Mouse (Mus musculus) ES-Bruce4 (cell line): Measurements from ENCODE around the gene Ttc28.

Experiments
- CTCF ChIP-seq: IDR thresholded peaks from one replicate; pipeline ENCODE4 v1.8.1; 2011; ENCODE audit warnings: low read depth, low read length
- EP300 ChIP-seq: IDR thresholded peaks from 2 replicates; pipeline ENCODE4 v1.6.1; 2011; ENCODE audit warnings: low read depth, low read length; ENCODE audit not compliant: insufficient read depth
- POLR2A ChIP-seq: IDR thresholded peaks from one replicate; pipeline ENCODE4 v1.8.1; 2011; ENCODE audit warnings: low read length; ENCODE audit not compliant: insufficient read depth

GRCm38 (mm10) chr5:111022339-111022738 is 142.7 kb downstream of the Ttc28 start:
- TF ChIP-seq CTCF (no peak), POLR2A (no peak), EP300 (no peak)
